Mouse (Mus musculus): ENCODE results near the gene Tbc1d10c. TPM values are rescaled to one million over a fixed set of nuclear protein-coding genes. Genes with fewer than 3 reads are reported as not detected.

The Tbc1d10c gene
- total and polyA plus RNA-seq, 3 experiments, result 12.8 to 36.0 (median 21.9) TPM

DNA sequence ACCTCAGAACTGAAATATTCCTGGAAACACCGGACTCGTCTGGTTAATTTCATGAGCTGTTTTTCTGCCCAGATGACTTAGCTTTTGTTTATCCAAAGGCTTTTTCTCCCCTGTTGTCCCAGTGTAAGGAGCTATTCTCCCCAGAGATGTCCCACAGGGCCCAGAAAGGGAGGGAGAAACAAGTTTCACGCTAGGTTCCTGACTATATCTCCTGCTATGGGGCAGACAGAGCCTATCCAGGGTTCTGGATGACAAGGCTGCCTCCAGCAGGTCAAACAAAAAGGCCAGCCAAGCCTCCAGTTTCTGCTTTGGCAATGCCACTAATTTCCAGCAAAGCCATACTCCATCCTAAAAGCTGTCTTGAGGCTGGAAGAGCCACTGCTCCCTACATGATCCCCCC is 26.8 kb upstream of the Tbc1d10c start:
- TF ChIP-seq CTCF (IDR thresholded peaks at IDR 0.05; ENCODE audit: low read depth, low read length) (no peak), POLR2AphosphoS5 (IDR thresholded peaks at IDR 0.05; ENCODE audit: insufficient replicate concordance, low read depth, low read length) (no peak)
- Histone ChIP-seq H3K4me1 (ENCODE audit: insufficient read depth, low read depth, low read length) (peaks cover 54% of the 10 kb centered on the region), H3K9me3 (replicated peaks) (no peaks in the 10 kb centered on the region), H3K4me3 (ENCODE audit: low read depth, low read length) (no peak overlapping the region), H3K27me3 (ENCODE audit: insufficient read depth, low read length) (peaks cover 89% of the 10 kb centered on the region), H3K36me3 (replicated peaks) (no peaks in the 10 kb centered on the region)
- no peak for DNase-seq (ENCODE audit: low spot score)
- ATAC-seq (ENCODE audit: extremely low read depth, insufficient number of reproducible peaks, low FRiP score, poor library complexity, severe bottlenecking), result no peak

DNA sequence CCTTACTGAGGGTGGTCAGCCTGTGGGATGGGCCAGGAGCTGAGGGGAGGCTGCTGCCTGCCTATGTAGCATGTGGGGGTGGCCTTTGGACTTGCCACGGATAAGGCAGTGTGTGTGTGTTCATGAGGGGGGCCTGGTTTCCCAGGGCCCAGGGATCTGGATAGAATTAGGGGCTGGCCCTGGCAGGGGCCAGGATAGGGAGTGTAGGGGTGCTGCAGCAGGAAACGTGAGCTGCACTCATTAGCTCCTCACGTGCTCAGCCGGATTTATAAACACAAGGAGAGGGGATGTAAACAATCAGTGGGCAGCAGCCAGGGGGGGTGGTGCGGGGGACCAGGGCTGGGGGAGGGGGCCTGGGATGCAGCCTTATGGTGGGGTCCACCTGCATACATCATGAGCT is 26.1 kb upstream of the Tbc1d10c start:
- no peak overlapping the region for H3K4me3 ChIP-seq (ENCODE audit: low read depth, low read length)
- TF ChIP-seq CTCF (IDR thresholded peaks at IDR 0.05; ENCODE audit: low read depth, low read length) (no peak), TAL1 (conservative IDR thresholded peaks at IDR 0.05; ENCODE audit: low read depth, low read length) (no peak), GATA1 (IDR thresholded peaks at IDR 0.05; ENCODE audit: borderline replicate concordance, low read length) (no peak), POLR2AphosphoS5 (IDR thresholded peaks at IDR 0.05; ENCODE audit: insufficient replicate concordance, low read depth, low read length) (no peak)
- H3K36me3 ChIP-seq (replicated peaks), result no peaks in the 10 kb centered on the region
- peaks cover 48% of the 10 kb centered on the region for H3K4me1 ChIP-seq (ENCODE audit: insufficient read depth, low read depth, low read length)
- DNase-seq (ENCODE audit: low spot score) (no peak), ATAC-seq (ENCODE audit: extremely low read depth, insufficient number of reproducible peaks, low FRiP score, poor library complexity, severe bottlenecking) (no peak)
- H3K27me3 ChIP-seq (ENCODE audit: insufficient read depth, low read length), result peaks cover 88% of the 10 kb centered on the region
- H3K9me3 ChIP-seq (replicated peaks), result no peaks in the 10 kb centered on the region

GRCm38 (mm10) chr19:4216041-4216685 is 25.1 kb upstream of the Tbc1d10c start:
- H3K27me3 ChIP-seq (ENCODE audit: insufficient read depth, low read length), result peaks cover 89% of the 10 kb centered on the region
- DNase-seq (ENCODE audit: low spot score), result no peak
- peaks cover 39% of the 10 kb centered on the region for H3K4me1 ChIP-seq (ENCODE audit: insufficient read depth, low read depth, low read length)
- TF ChIP-seq CTCF (IDR thresholded peaks at IDR 0.05; ENCODE audit: low read depth, low read length) (no peak), GATA1 (IDR thresholded peaks at IDR 0.05; ENCODE audit: borderline replicate concordance, low read length) (no peak), POLR2AphosphoS5 (IDR thresholded peaks at IDR 0.05; ENCODE audit: insufficient replicate concordance, low read depth, low read length) (no peak), TAL1 (conservative IDR thresholded peaks at IDR 0.05; ENCODE audit: low read depth, low read length) (no peak), GATA2 (IDR thresholded peaks at IDR 0.05; ENCODE audit: borderline replicate concordance, low read depth, low read length) (no peak)
- no peak overlapping the region for H3K4me3 ChIP-seq (ENCODE audit: low read depth, low read length)
- H3K36me3 ChIP-seq (replicated peaks), result no peaks in the 10 kb centered on the region
- H3K9me3 ChIP-seq (replicated peaks), result no peaks in the 10 kb centered on the region
- ATAC-seq (ENCODE audit: extremely low read depth, insufficient number of reproducible peaks, low FRiP score, poor library complexity, severe bottlenecking), result no peak

DNA sequence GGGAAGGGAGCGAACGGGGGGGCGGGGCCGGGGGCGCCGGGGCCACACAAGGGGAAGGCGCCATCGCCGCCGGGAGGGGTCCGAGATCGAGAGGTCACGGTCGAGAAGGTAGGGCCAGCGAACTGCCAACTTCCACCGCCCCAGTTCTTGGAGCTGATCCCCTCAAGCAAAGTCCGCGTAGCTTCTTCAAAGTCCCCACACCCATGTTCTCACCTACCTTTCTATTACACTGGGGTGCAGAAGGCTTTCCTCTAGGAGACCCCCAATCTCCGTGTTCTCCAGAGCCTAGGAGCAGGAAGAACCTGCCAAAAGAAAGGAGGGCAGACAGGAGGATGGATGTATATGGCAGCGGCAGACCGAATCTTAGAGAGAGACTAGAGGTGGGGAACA is 24.4 kb upstream of the Tbc1d10c start:
- no peak for TF ChIP-seq POLR2AphosphoS5 (IDR thresholded peaks at IDR 0.05; ENCODE audit: insufficient replicate concordance, low read depth, low read length)
- TF ChIP-seq CTCF (IDR thresholded peaks at IDR 0.05; ENCODE audit: low read depth, low read length), result no peak
- TF ChIP-seq GATA2 (IDR thresholded peaks at IDR 0.05; ENCODE audit: borderline replicate concordance, low read depth, low read length), result no peak
- no peak for TF ChIP-seq TAL1 (conservative IDR thresholded peaks at IDR 0.05; ENCODE audit: low read depth, low read length)
- no peak for TF ChIP-seq GATA1 (IDR thresholded peaks at IDR 0.05; ENCODE audit: borderline replicate concordance, low read length)
- no peak overlapping the region; the same call in 1 of the 2 replicates for H3K4me3 ChIP-seq (ENCODE audit: low read depth, low read length)
- no peaks in the 10 kb centered on the region for H3K36me3 ChIP-seq (replicated peaks)
- peaks cover 89% of the 10 kb centered on the region for H3K27me3 ChIP-seq (ENCODE audit: insufficient read depth, low read length)
- H3K4me1 ChIP-seq (ENCODE audit: insufficient read depth, low read depth, low read length), result peaks cover 32% of the 10 kb centered on the region
- no peak for ATAC-seq (ENCODE audit: extremely low read depth, insufficient number of reproducible peaks, low FRiP score, poor library complexity, severe bottlenecking)
- H3K9me3 ChIP-seq (replicated peaks), result no peaks in the 10 kb centered on the region
- no peak for DNase-seq (ENCODE audit: low spot score)

- Histone ChIP-seq H3K4me3 (ENCODE audit: low read depth, low read length) (peak overlapping the region; percentile 60; the same call in 1 of the 2 replicates), H3K27me3 (ENCODE audit: insufficient read depth, low read length) (peaks cover 89% of the 10 kb centered on the region)
These were observed 23.8 kb upstream of the Tbc1d10c start for GRCm38 (mm10) chr19:4214771-4215450.

DNA sequence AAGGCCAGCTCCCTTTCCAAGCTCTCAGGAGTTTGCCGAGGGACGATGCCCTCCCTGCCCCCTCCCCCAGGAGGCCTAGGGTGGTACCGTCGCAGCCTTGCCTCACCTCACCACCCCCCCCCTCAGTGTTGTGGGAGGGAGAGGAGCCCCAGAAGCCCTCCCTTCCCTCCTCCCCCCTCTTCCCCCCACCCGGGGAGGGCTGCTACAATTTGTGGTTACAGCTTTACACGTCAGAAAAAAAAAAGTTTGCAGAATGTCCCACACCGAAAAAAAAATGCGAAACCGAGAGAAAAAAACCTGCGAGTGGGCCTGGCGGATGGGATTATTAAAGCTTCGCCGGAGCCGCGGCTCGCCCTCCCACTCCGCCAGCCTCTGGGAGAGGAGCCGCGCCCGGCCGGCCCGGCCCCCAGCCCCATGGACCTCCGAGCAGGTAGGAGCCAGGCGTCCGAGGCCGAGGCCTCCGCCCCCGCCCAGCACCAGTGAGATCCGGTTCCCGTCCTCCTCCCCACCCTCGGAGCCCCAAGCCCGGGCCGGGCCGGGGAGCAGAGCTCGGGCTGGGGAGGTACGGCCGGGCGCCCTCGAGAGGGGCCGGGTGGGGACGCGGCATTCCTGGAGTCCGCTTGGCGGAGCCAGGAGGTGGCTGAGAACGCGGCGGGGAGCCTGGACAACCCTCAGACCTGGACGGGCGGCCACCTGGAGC is 23.1 kb upstream of the Tbc1d10c start, which contains the start of the genes Clcf1 and AC109138.7:
Clcf1 (plus strand) TSS at position 168 of the 700 bp plus-strand sequence.
AC109138.7 (plus strand) TSS at position 287 of the 700 bp plus-strand sequence.
- no peak for DNase-seq (ENCODE audit: low spot score)
- ATAC-seq (ENCODE audit: extremely low read depth, insufficient number of reproducible peaks, low FRiP score, poor library complexity, severe bottlenecking), result no peak
- Histone ChIP-seq H3K36me3 (replicated peaks) (no peaks in the 10 kb centered on the region), H3K27me3 (ENCODE audit: insufficient read depth, low read length) (peaks cover 88% of the 10 kb centered on the region), H3K9me3 (replicated peaks) (no peaks in the 10 kb centered on the region), H3K4me3 (ENCODE audit: low read depth, low read length) (peak within 1 kb of the TSS; percentile 60; the same call in 1 of the 2 replicates), H3K4me1 (ENCODE audit: insufficient read depth, low read depth, low read length) (peaks cover 26% of the 10 kb centered on the region)
- no peak for TF ChIP-seq TAL1 (conservative IDR thresholded peaks at IDR 0.05; ENCODE audit: low read depth, low read length)
- TF ChIP-seq GATA1 (IDR thresholded peaks at IDR 0.05; ENCODE audit: borderline replicate concordance, low read length), result no peak
- no peak for TF ChIP-seq CTCF (IDR thresholded peaks at IDR 0.05; ENCODE audit: low read depth, low read length)
- no peak for TF ChIP-seq GATA2 (IDR thresholded peaks at IDR 0.05; ENCODE audit: borderline replicate concordance, low read depth, low read length)
- no peak for TF ChIP-seq POLR2AphosphoS5 (IDR thresholded peaks at IDR 0.05; ENCODE audit: insufficient replicate concordance, low read depth, low read length)

More at GRCm38 (mm10) chr19:4214771-4215450, 23.8 kb upstream of the Tbc1d10c start:
- TF ChIP-seq GATA1 (IDR thresholded peaks at IDR 0.05; ENCODE audit: borderline replicate concordance, low read length) (no peak), CTCF (IDR thresholded peaks at IDR 0.05; ENCODE audit: low read depth, low read length) (no peak), POLR2AphosphoS5 (IDR thresholded peaks at IDR 0.05; ENCODE audit: insufficient replicate concordance, low read depth, low read length) (no peak), GATA2 (IDR thresholded peaks at IDR 0.05; ENCODE audit: borderline replicate concordance, low read depth, low read length) (no peak), TAL1 (conservative IDR thresholded peaks at IDR 0.05; ENCODE audit: low read depth, low read length) (no peak)
- peaks cover 26% of the 10 kb centered on the region for H3K4me1 ChIP-seq (ENCODE audit: insufficient read depth, low read depth, low read length)
- DNase-seq (ENCODE audit: low spot score) (no peak), ATAC-seq (ENCODE audit: extremely low read depth, insufficient number of reproducible peaks, low FRiP score, poor library complexity, severe bottlenecking) (no peak)
- H3K9me3 ChIP-seq (replicated peaks), result no peaks in the 10 kb centered on the region
- no peaks in the 10 kb centered on the region for H3K36me3 ChIP-seq (replicated peaks)

Measured in G1E (cell line).